ENCODE assay signal across 29 mouse cellular contexts in the genomic region with DNA sequence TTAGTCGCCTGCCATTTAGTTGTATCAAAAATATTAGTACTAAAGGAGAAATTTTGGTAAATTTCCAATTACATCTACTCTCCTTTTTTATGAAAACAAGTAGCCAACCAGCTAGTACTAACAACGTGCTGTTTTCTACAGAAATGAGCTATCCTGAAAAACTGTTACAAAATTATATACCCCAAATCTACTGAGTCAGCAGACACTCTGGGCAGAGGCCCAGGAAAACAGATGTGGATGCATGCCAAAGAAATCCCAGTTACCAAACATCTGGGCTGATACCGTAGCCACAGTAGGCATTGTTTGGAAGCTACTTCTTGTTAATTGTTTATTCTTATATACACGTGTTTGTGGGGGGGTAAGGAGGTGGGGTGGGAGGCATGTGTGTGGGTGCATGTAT. TPM values are rescaled to one million over a fixed set of nuclear protein-coding genes. Genes with fewer than 3 reads are reported as not detected.
DNase-seq lines count a peak whose midpoint lies in the region; TF ChIP-seq lines count a peak whose summit lies in the region.
"Had no signal": no experiment of that assay in that cellular context is flagged by ENCODE, and none has a peak within 500 bp of the region (broad histone marks: within the 10 kb centered on the region; RNA-seq: fewer than 3 reads in every experiment).

No protein-coding gene starts in this region.

- 39% methylated on average over 4 of the region's 4 CpGs for WGBS in lung, adult 2 months

- H3K4me1 ChIP-seq in lung, adult 2 months (ENCODE audit: control insufficient read depth, insufficient read depth, low read length): no peaks in the 10 kb centered on the region
- H3K4me1 ChIP-seq: heart, embryonic 12.5 days; hindbrain, embryonic 15.5 days; midbrain, embryonic 10.5 days; stomach, embryonic 15.5 days had no signal

- DNase-seq in heart, postnatal 4 days: peak; percentile 14
- DNase-seq in heart, adult 18-20 months: no peak
- peak; percentile 38 for DNase-seq in lung, postnatal 10 days
- DNase-seq in lung, adult 2 months: no peak
- DNase-seq in adrenal gland, postnatal 25 days: peak; percentile 18
- DNase-seq in left cerebral cortex, postnatal 25 days (ENCODE audit: low spot score in 2 of 2): no peak
- DNase-seq in kidney, adult 18-20 months: no peak
- DNase-seq: cerebellum, adult 11-12 months; cerebellum, postnatal 14 days; embryo, embryonic 11 days; gastrocnemius, adult 2 months; layer of hippocampus, postnatal 36 days; retina, postnatal 1 day had no signal

- no peak for TF ChIP-seq POLR2A in lung, adult 2 months (IDR thresholded peaks at IDR 0.05; ENCODE audit: borderline replicate concordance, extremely low read depth, low read depth, low read length)

- H3K4me3 ChIP-seq in lung, adult 2 months (replicated peaks; ENCODE audit: extremely low read depth, low read depth, low read length): no peak overlapping the region
- H3K4me3 ChIP-seq: gastrocnemius, adult 2 months; heart, embryonic 12.5 days; hindbrain, embryonic 15.5 days; midbrain, embryonic 10.5 days; stomach, embryonic 15.5 days had no signal

- TF ChIP-seq CTCF in lung, adult 2 months (IDR thresholded peaks at IDR 0.05; ENCODE audit: insufficient read depth, low read length): no peak

- intact Hi-C loops in left cerebral cortex, postnatal 25 days (cut with DNase I): no loop called here

RNA-seq across cellular contexts. Expression of gene Gabrr3, which starts 6.3 kb away (rescaled TPM):
- total RNA-seq in heart, postnatal 4 days (2021): not detected
- under 1 TPM in 1 of 2 experiments, not detected in 1; 0.07 TPM for total RNA-seq in heart, adult 18-20 months (2021)
- not detected in 2 replicates for polyA plus RNA-seq in lung, adult 2 months (2012; rRNA removed)
- total RNA-seq in adrenal gland, postnatal 25 days (2021): not detected in 2 replicates
- total RNA-seq in left cerebral cortex, postnatal 25 days (2021): under 1 TPM; 0.07 to 0.09 TPM
- total RNA-seq: gastrocnemius, adult 2 months; heart, postnatal 14 days; layer of hippocampus, postnatal 36 days; neutrophil, adult 5-6 weeks had no signal
- polyA plus RNA-seq: activated CD4-positive, CD25-positive, alpha-beta regulatory T cell, adult 4 months; gonadal fat pad, adult 2 months; heart, embryonic 12.5 days; hindbrain, embryonic 15.5 days; intestine, embryonic 16.5 days; kidney, postnatal 0 days; liver, embryonic 11.5 days; macrophage; midbrain, postnatal 0 days; stomach, embryonic 15.5 days had no signal

RNA-seq across cellular contexts. Expression of gene Olfr209, which starts 49.7 kb away (rescaled TPM):
- not detected for total RNA-seq in heart, postnatal 4 days (2021)
- total RNA-seq in heart, adult 18-20 months (2021): not detected
- polyA plus RNA-seq in lung, adult 2 months (2012; rRNA removed): not detected in 2 replicates
- not detected in 2 replicates for total RNA-seq in adrenal gland, postnatal 25 days (2021)
- not detected for total RNA-seq in left cerebral cortex, postnatal 25 days (2021)
- total RNA-seq: gastrocnemius, adult 2 months; heart, postnatal 14 days; layer of hippocampus, adult 18-20 months; layer of hippocampus, postnatal 36 days; left cerebral cortex, postnatal 14 days; midbrain, postnatal 0 days; neutrophil, adult 5-6 weeks had no signal
- polyA plus RNA-seq: activated CD4-positive, CD25-positive, alpha-beta regulatory T cell, adult 4 months; embryonic facial prominence, embryonic 14.5 days; gonadal fat pad, adult 2 months; heart, embryonic 12.5 days; hindbrain, embryonic 15.5 days; intestine, embryonic 16.5 days; kidney, postnatal 0 days; liver, embryonic 11.5 days; macrophage; midbrain, embryonic 10.5 days; midbrain, postnatal 0 days; stomach, embryonic 15.5 days had no signal

RNA-seq across cellular contexts. Expression of gene Riox2, which starts 58.1 kb away (rescaled TPM):
- 10 to 100 TPM; 14.2 to 15.1 TPM for total RNA-seq in heart, postnatal 4 days (2021)
- 10 to 100 TPM; 16.9 to 17.2 TPM for total RNA-seq in heart, adult 18-20 months (2021)
- polyA plus RNA-seq in lung, adult 2 months (2012; rRNA removed): 4.4 and 7.0 TPM in 2 replicates
- total RNA-seq in adrenal gland, postnatal 25 days (2021): 25.6 and 28.2 TPM in 2 replicates
- 10 to 100 TPM; 12.7 to 13.2 TPM for total RNA-seq in left cerebral cortex, postnatal 25 days (2021)

Comparison
In these comparisons a context has a peak if more than half of its experiments do, and no peak if none do; other contexts are left out.
1. DNase-seq: peak in heart, postnatal 4 days (single experiment), lung, postnatal 10 days (single experiment) and adrenal gland, postnatal 25 days (single experiment); none in heart, adult 18-20 months (0 of 2), lung, adult 2 months (single experiment), left cerebral cortex, postnatal 25 days (0 of 2) and kidney, adult 18-20 months (single experiment).